Mouse (Mus musculus): ENCODE data around the gene Abcc12. TPM values are rescaled to one million over a fixed set of nuclear protein-coding genes. Genes with fewer than 3 reads are reported as not detected.
A peak's percentile ranks its signal among the peaks of the same experiment; 100 is the strongest.

The Abcc12 gene
- polyA plus RNA-seq (2014; fragmentation: Nextera tagmentation; extraction: Ambion mirVana) = 0.22 TPM in 2 replicates

DNA sequence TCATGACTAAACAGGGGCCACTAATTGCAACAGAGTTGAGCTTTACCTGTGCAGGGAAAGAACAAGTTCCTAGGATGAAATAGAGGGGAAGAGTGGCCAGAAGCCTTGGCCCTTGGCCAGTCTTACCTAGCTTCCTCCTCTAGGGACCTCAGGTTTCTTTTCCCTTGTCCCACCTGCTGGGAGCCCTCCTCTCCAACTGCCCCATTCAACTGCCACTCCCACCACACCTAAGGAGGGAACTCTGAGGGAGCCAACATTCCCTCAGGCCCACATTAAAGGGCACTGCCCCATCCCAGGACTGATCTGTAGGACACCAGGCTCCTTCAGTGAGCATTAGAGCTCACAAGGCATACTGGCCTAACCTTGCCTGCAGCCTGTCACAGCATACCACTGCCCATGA, at the start of gene Abcc12:
Gene Abcc12, minus strand, starts transcription at position 229 of the 400 bp plus-strand sequence.
- Histone ChIP-seq H3K9ac (replicated peaks; ENCODE audit: low read depth, low read length) (no peak within 1 kb of the TSS), H3K36me3 (ENCODE audit: control insufficient read depth, insufficient read depth, low read length) (no peaks in the 10 kb centered on the region), H3K4me1 (ENCODE audit: control insufficient read depth, insufficient read depth, low read length) (peaks cover 7% of the 10 kb centered on the region; the same call in 1 of the 2 replicates), H3K4me2 (replicated peaks; ENCODE audit: low read depth, low read length) (no peak within 1 kb of the TSS), H3K9me3 (ENCODE audit: control insufficient read depth, low read depth, low read length) (no peaks in the 10 kb centered on the region), H3K27me3 (ENCODE audit: control insufficient read depth, insufficient read depth, low read length) (no peaks in the 10 kb centered on the region), H3K4me3 (ENCODE audit: low read depth, low read length) (no peak within 1 kb of the TSS), H3K27ac (ENCODE audit: low read length) (no peak within 1 kb of the TSS)
- no peak for ATAC-seq (ENCODE audit: insufficient number of reproducible peaks, insufficient read depth, low FRiP score, low read depth)

GRCm38 (mm10) chr8:86630212-86630611, 49.7 kb upstream of the Abcc12 start:
- Histone ChIP-seq H3K9ac (replicated peaks; ENCODE audit: low read depth, low read length) (no peak overlapping the region), H3K9me3 (ENCODE audit: control insufficient read depth, low read depth, low read length) (no peaks in the 10 kb centered on the region), H3K4me2 (replicated peaks; ENCODE audit: low read depth, low read length) (no peak overlapping the region), H3K27me3 (ENCODE audit: control insufficient read depth, insufficient read depth, low read length) (no peaks in the 10 kb centered on the region), H3K27ac (ENCODE audit: low read length) (no peak overlapping the region), H3K4me3 (ENCODE audit: low read depth, low read length) (no peak overlapping the region), H3K36me3 (ENCODE audit: control insufficient read depth, insufficient read depth, low read length) (peaks cover 9% of the 10 kb centered on the region; the same call in 1 of the 2 replicates), H3K4me1 (ENCODE audit: control insufficient read depth, insufficient read depth, low read length) (peaks cover 4% of the 10 kb centered on the region)
- no peak for ATAC-seq (ENCODE audit: insufficient number of reproducible peaks, insufficient read depth, low FRiP score, low read depth)
- 81% methylated on average over 5 of the region's 5 CpGs for WGBS

DNA sequence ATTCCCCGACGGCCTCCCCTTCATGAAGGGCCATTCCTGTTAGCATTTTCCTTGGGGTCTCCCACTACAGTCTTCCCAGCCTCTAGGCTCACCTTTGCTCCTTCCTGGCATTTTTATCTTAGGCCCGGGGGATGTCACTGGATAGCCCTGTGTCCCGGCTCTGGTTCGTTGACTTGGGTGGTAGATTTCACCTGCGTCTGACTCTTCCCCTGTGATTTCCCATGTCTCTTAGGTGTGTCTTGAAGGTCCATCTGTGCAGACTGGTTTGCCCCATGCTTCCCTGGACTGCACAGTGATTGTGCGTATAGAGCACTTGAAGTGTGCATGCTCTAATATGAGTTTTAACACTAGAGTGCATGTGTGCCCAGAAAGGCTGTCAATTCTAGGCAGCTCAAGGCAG, 44.4 kb upstream of the Abcc12 start:
- WGBS = 39% methylated on average over 7 of the region's 7 CpGs
- Histone ChIP-seq H3K36me3 (ENCODE audit: control insufficient read depth, insufficient read depth, low read length) (no peaks in the 10 kb centered on the region), H3K27me3 (ENCODE audit: control insufficient read depth, insufficient read depth, low read length) (no peaks in the 10 kb centered on the region), H3K9me3 (ENCODE audit: control insufficient read depth, low read depth, low read length) (no peaks in the 10 kb centered on the region), H3K9ac (replicated peaks; ENCODE audit: low read depth, low read length) (0 out of 2 replicates have a peak overlapping the region, but pooled peaks have one; percentile 57), H3K4me2 (replicated peaks; ENCODE audit: low read depth, low read length) (peak overlapping the region; percentile 72), H3K4me3 (ENCODE audit: low read depth, low read length) (peak overlapping the region; percentile 82), H3K4me1 (ENCODE audit: control insufficient read depth, insufficient read depth, low read length) (peaks cover 9% of the 10 kb centered on the region), H3K27ac (ENCODE audit: low read length) (no peak overlapping the region)
- no peak for ATAC-seq (ENCODE audit: insufficient number of reproducible peaks, insufficient read depth, low FRiP score, low read depth)

GRCm38 (mm10) chr8:86623911-86624731, 43.6 kb upstream of the Abcc12 start, which contains the start of gene Lonp2:
Lonp2 (plus strand) TSS chr8:86624043.
- WGBS = under 1% methylated on average over 62 of the region's 62 CpGs

DNA sequence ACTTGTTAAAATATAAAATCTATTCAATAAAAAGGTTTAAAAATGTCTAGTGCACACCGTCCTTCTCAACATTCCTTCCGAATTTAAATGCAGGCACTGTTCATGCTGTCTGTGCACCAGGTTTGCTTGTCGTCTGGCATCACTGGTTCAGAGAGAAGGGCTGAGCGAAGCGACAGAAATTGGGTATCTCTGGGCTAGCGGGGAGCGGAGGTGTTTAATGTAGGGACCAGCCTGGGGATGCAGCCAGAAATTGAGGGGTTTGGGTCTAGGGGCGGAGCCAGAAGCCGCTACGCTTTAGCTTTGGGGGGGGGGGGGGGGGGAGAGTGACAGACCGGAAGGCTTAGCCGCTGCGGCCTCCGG, 43.0 kb upstream of the Abcc12 start:
- Histone ChIP-seq H3K27ac (ENCODE audit: low read length) (no peak overlapping the region), H3K9ac (replicated peaks; ENCODE audit: low read depth, low read length) (no peak overlapping the region), H3K4me3 (ENCODE audit: low read depth, low read length) (peak overlapping the region; percentile 82), H3K36me3 (ENCODE audit: control insufficient read depth, insufficient read depth, low read length) (no peaks in the 10 kb centered on the region), H3K4me2 (replicated peaks; ENCODE audit: low read depth, low read length) (peak overlapping the region; percentile 72), H3K9me3 (ENCODE audit: control insufficient read depth, low read depth, low read length) (no peaks in the 10 kb centered on the region), H3K27me3 (ENCODE audit: control insufficient read depth, insufficient read depth, low read length) (no peaks in the 10 kb centered on the region), H3K4me1 (ENCODE audit: control insufficient read depth, insufficient read depth, low read length) (peaks cover 9% of the 10 kb centered on the region)
- WGBS = 3% methylated on average over 13 of the region's 14 CpGs
- no peak for ATAC-seq (ENCODE audit: insufficient number of reproducible peaks, insufficient read depth, low FRiP score, low read depth)

More at GRCm38 (mm10) chr8:86623911-86624731, 43.6 kb upstream of the Abcc12 start, which contains the start of gene Lonp2:
- no peaks in the 10 kb centered on the region for H3K36me3 ChIP-seq (ENCODE audit: control insufficient read depth, insufficient read depth, low read length)
- peak within 1 kb of the TSS; percentile 72 for H3K4me2 ChIP-seq (replicated peaks; ENCODE audit: low read depth, low read length)
- H3K27ac ChIP-seq (ENCODE audit: low read length) = peak within 1 kb of the TSS; percentile 33; the same call in 1 of the 2 replicates
- peak; percentile 99 for ATAC-seq (ENCODE audit: insufficient number of reproducible peaks, insufficient read depth, low FRiP score, low read depth)
- H3K9ac ChIP-seq (replicated peaks; ENCODE audit: low read depth, low read length) = peak within 1 kb of the TSS; percentile 57
- peak within 1 kb of the TSS; percentile 82 for H3K4me3 ChIP-seq (ENCODE audit: low read depth, low read length)
- no peaks in the 10 kb centered on the region for H3K27me3 ChIP-seq (ENCODE audit: control insufficient read depth, insufficient read depth, low read length)
- H3K4me1 ChIP-seq (ENCODE audit: control insufficient read depth, insufficient read depth, low read length) = peaks cover 9% of the 10 kb centered on the region
- no peaks in the 10 kb centered on the region for H3K9me3 ChIP-seq (ENCODE audit: control insufficient read depth, low read depth, low read length)

- Histone ChIP-seq H3K27ac (ENCODE audit: low read length) (no peak overlapping the region), H3K4me2 (replicated peaks; ENCODE audit: low read depth, low read length) (no peak overlapping the region), H3K4me1 (ENCODE audit: control insufficient read depth, insufficient read depth, low read length) (no peaks in the 10 kb centered on the region), H3K9ac (replicated peaks; ENCODE audit: low read depth, low read length) (no peak overlapping the region), H3K4me3 (ENCODE audit: low read depth, low read length) (no peak overlapping the region), H3K36me3 (ENCODE audit: control insufficient read depth, insufficient read depth, low read length) (no peaks in the 10 kb centered on the region), H3K27me3 (ENCODE audit: control insufficient read depth, insufficient read depth, low read length) (no peaks in the 10 kb centered on the region), H3K9me3 (ENCODE audit: control insufficient read depth, low read depth, low read length) (no peaks in the 10 kb centered on the region)
- ATAC-seq (ENCODE audit: insufficient number of reproducible peaks, insufficient read depth, low FRiP score, low read depth) = no peak
- WGBS = 66% methylated on average over 7 of the region's 7 CpGs
Observed at GRCm38 (mm10) chr8:86617759-86618387, 37.4 kb upstream of the Abcc12 start.

DNA sequence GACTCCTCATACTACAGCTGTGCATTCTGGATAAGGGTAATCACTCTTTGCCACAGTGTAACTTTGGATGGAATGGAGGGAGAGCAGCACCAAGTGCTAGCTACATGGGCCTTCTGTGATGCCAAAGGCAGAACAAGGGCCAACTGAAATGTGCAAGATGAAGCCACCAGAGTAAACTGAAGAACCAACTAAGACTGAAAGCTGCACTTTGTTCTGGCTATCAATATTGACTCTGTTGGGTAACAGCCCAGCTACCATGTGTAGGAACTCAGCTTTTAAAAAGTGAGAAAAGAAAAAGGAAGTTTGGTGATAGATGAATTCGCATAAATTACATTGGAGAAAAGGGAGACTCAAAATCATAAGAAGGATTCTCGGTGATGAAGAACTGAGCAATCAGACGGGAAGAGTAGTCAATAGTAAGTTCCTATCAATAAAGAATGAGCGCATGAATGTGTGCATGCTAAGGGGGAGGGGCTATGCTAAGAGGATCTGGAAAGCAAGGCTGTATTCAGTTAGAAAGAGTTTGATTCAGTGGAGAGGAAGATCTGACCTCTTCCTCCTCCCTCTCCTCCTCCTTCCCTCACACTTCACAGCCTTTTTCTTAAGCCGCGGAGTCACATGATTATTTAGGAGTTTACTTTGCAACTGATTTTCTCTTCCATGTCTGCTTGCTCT, 34.7 kb upstream of the Abcc12 start:
- no peak overlapping the region for H3K27ac ChIP-seq (ENCODE audit: low read length)
- 88% methylated on average over 6 of the region's 6 CpGs for WGBS
- no peaks in the 10 kb centered on the region for H3K36me3 ChIP-seq (ENCODE audit: control insufficient read depth, insufficient read depth, low read length)
- no peak overlapping the region for H3K4me2 ChIP-seq (replicated peaks; ENCODE audit: low read depth, low read length)
- H3K4me1 ChIP-seq (ENCODE audit: control insufficient read depth, insufficient read depth, low read length) = no peaks in the 10 kb centered on the region
- no peak overlapping the region for H3K9ac ChIP-seq (replicated peaks; ENCODE audit: low read depth, low read length)
- no peak for ATAC-seq (ENCODE audit: insufficient number of reproducible peaks, insufficient read depth, low FRiP score, low read depth)
- H3K4me3 ChIP-seq (ENCODE audit: low read depth, low read length) = no peak overlapping the region
- H3K27me3 ChIP-seq (ENCODE audit: control insufficient read depth, insufficient read depth, low read length) = no peaks in the 10 kb centered on the region
- no peaks in the 10 kb centered on the region for H3K9me3 ChIP-seq (ENCODE audit: control insufficient read depth, low read depth, low read length)

GRCm38 (mm10) chr8:86613798-86614197, 33.3 kb upstream of the Abcc12 start:
- Histone ChIP-seq H3K4me1 (ENCODE audit: control insufficient read depth, insufficient read depth, low read length) (no peaks in the 10 kb centered on the region), H3K27ac (ENCODE audit: low read length) (no peak overlapping the region), H3K27me3 (ENCODE audit: control insufficient read depth, insufficient read depth, low read length) (no peaks in the 10 kb centered on the region), H3K9ac (replicated peaks; ENCODE audit: low read depth, low read length) (no peak overlapping the region), H3K9me3 (ENCODE audit: control insufficient read depth, low read depth, low read length) (no peaks in the 10 kb centered on the region), H3K4me2 (replicated peaks; ENCODE audit: low read depth, low read length) (no peak overlapping the region), H3K4me3 (ENCODE audit: low read depth, low read length) (no peak overlapping the region), H3K36me3 (ENCODE audit: control insufficient read depth, insufficient read depth, low read length) (no peaks in the 10 kb centered on the region)
- ATAC-seq (ENCODE audit: insufficient number of reproducible peaks, insufficient read depth, low FRiP score, low read depth) = no peak
- WGBS = 67% methylated on average over 2 of the region's 2 CpGs

All from stomach, embryonic 14.5 days (tissue).